Mouse (Mus musculus) liver, postnatal 0 days (tissue): Measurements from ENCODE around the gene Gpr83.

Experiments
- CTCF ChIP-seq: sonication (generic); IDR thresholded peaks from 2 replicates; pipeline ENCODE4 v1.5.1; 2016; ENCODE audit warnings: antibody characterized with exemption, low read depth
- EP300 ChIP-seq: IDR thresholded peaks from 2 replicates; pipeline ENCODE4 v1.6.1; 2016; ENCODE audit warnings: antibody characterized with exemption, low read depth, mild to moderate bottlenecking

- TF ChIP-seq CTCF: no peak
- TF ChIP-seq EP300: no peak
Observed at GRCm38 (mm10) chr9:14859868-14860639, at the start of gene Gpr83.
